Mouse (Mus musculus) granulocyte monocyte progenitor cell, adult 5-6 weeks (primary cell): Measurements from ENCODE around the gene Tab1. TPM values are rescaled to one million over a fixed set of nuclear protein-coding genes. Genes with fewer than 3 reads are reported as not detected.

Experiments used
- ATAC-seq: replicated peaks from 2 replicates; pipeline ENCODE4 v1.8.0; 2016; ENCODE audit warnings: mild to moderate bottlenecking, moderate TSS enrichment, inconsistent platforms; ENCODE audit not compliant: poor library complexity, severe bottlenecking
- total RNA-seq, 2 experiments: library from RNA; stranded (forward) in 1 of 2; stranded (reverse) in 1 of 2; fragments of 200-712, 200-1000 nt in 1 of 2; fragments of >200 nt in 1 of 2; fragmentation: Nextera tagmentation in 1 of 2; gene quantifications; 2 replicates each; pipeline ENCODE4 v1.2.3; 2014 to 2017

Tab1 gene
- total RNA-seq, 2 experiments from 2014 or later, result 21.3 to 22.3 TPM

DNA sequence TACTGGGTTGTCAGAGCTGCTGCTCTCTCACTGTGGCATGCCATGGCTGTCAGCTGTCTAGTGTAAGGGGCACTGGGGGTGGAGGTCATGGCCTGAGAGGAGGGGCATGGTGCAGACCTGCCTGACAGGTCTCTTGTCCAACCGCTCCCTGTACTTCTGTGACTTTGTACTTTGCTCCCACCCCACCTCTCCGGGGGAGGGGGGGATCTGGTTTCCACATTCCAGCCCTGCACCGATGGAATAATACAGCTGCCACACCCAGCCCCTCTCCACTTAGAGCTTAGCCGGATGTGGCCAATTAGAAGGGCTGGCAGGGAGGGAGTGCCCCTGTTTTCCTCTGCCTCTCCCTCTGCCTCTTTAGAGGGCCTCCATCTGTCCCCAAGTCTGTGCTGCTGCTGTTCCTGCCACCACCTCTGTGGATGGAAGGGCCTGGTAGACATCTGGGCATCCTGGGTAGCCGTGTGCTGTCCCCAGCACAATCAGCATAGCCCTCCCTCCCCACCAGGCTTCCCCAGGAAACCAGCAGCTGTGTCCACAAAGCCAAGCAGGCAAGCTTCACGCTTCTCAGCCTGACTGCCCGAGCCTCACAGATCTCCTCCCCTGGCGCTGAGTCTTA lies 26.5 kb downstream of the Tab1 start:
- no peak for ATAC-seq

DNA sequence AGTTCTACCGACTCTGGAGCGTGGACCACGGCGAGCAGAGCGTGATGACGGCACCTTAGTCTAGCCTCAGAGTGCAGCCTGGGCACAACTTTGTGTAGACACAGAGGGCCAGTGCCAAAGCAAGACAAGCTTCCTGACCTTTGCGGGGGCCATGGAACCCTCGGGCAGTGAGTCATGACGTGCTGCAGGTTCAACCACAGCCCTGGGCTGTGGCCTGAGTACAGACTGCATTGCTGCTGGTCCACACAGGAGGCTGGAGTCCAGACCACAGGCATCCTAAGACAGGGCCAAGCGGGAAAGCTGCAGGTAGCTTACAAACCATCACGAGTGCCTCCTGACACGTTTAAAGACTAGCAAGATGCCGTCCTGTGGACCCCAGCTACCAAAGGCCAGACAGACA lies 27.3 kb downstream of the Tab1 start:
- no peak for ATAC-seq

DNA sequence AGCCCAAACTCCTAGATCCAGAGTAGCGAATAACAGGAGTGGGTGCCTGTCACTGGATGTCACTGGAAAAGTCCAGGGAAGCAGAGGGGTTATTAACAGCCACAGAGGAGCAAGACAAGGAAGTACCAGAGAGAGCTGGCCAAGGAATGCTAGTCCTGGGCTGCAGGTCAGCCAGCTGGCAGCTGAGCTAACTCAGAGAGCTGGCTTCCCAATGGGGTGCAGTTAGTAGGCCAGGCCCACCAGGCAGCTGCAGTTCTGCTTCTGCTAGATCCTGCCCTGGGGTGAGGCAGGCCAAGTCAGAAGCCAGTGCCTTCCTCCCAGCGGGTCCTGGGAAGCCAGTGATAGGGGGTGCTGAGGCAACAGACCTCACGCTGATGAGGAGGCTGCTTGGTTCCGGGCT lies 27.8 kb downstream of the Tab1 start:
- no peak for ATAC-seq

DNA sequence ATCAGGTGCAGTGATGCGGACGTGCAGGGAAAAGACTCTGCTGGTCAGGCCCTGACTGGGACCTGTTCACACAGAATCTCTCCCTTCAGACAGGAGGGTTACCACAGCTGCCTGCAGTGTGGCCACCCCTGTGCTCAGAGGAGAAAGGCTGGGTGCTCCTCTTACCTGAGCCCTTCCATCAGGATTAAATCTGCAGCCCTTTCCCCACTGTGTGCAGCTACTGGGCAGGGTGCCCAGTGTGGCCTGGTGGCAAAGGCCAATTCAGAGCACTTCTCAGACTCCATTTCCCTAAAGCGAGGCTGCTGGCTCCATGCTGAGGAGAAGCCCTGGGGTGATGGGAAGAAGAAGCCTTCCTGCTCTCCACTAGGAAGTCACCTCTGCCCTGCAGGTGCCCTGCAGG lies 28.3 kb downstream of the Tab1 start:
- no peak for ATAC-seq

DNA sequence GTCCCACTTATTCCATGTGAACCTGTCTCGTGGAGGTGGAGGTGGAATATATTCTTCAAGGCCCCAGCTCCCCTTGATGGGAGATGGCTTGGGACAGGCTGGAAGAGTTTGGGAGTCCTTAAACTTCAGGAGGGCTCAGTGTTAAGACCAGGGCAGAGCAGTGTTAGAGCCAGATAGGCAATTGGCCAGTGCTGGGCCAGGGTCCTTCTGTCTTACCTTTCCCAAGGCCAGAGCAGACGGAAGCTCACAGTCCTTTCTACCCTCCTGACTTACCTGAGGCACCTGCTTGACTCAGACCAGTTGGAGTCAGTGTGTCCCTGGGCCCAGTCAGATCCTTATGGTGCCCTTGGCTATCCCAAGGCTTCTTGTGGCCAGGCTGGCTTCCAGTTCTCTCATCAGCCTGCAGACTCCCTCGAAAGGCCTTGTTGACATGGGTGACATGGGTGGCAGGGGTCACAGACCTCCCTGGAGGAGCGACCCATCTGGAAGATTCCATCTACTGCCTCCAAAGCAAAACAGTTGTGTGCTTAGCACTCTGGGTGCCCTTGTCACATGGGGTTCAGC lies 29.6 kb downstream of the Tab1 start:
- no peak for ATAC-seq

DNA sequence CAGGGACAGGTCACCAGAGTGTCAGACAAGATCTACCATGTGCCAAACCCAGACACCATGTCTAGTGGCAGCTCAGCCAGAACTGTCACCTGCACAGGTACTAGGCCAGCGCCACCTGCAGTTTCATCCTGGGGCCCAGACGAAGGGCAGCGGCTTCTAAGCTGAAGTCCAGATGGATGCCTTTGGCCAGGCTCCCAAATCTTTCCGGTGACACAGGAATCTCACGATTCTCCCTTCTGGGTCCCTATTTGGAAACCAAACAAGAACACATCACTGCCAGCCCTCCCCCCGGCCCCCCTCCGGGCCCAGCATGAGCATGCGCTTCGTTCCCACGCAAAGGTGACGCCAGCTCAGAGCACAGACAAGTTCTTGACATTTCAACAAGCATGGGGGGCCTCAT lies 30.3 kb downstream of the Tab1 start:
- ATAC-seq, result no peak

DNA sequence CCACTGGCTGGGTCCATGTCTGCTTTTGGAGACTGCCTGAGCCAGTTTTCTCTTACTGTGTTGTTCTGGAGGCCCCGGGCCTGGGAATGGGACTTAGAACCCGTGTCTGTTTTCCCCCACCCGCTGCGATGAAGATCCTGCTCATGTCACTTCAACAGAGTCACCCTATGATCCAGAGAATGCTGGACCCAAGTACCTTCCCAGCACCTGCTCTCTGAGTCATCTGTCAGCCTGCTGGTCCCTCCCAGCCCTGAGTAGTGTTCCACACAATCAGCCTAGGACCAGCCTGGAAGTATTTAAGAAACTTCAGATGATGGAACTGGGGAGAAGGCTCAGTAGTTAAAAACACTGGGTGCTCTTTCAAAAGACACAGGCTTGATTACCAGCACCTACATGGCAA lies 30.8 kb downstream of the Tab1 start:
- no peak for ATAC-seq

DNA sequence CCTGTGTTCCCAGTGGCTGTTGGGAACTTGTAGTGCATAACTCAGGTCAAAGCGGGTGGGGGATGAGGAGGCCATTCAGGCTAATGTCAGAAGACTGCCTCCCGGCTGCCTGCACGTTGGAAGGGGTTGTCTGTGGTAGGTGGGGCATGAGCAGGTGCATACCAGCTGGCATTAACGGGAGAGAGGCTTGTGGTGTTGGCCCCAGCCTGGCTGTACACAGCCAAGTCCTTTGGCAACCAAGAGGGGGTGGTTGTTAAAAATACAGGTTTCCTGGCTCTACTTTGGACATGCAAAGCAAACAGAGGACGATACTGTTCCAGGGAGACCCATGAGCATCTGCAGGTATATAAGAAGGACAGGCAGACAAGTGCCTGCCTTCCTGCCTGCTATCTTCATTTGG lies 32.5 kb downstream of the Tab1 start:
- no peak for ATAC-seq

DNA sequence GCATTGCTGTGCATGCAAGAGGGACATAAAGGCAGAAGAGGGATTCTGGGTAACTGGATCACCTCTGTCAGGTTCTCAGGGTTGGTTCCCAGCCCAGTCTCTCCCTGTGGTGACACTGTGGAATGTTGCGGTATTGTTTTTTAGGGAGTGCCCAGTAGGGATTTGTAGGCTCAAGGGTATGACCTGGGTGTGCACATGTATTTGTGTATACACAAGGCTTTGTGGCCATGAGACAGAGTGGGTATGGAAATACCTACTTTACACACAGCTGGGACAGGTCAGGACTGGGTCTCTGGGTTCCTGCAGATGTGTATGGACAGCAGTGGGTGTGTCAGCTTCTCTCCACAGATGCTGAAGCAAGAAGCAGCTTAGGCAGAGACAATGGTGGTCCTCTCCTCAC lies 36.6 kb downstream of the Tab1 start:
- ATAC-seq, result no peak

DNA sequence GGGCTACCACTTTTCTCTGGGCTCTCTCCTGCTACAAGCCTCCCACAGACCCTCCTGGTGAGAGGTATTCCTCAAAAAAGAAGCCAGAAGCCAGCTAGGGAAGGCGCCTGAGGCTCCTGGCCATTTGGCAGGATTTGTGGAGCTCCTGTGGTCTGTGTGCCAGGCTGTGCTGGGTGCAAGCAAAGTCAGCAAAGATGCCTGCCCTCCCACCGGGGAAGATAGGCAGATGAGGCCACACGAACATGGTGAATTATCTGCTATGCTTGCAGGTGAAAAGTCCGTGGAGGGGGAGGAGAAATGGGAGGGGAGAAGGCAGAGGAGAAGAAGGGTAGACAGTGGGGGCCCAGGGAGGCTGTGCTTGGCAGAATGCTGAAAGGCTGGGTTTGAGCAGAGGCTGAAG lies 37.4 kb downstream of the Tab1 start:
- ATAC-seq, result no peak

DNA sequence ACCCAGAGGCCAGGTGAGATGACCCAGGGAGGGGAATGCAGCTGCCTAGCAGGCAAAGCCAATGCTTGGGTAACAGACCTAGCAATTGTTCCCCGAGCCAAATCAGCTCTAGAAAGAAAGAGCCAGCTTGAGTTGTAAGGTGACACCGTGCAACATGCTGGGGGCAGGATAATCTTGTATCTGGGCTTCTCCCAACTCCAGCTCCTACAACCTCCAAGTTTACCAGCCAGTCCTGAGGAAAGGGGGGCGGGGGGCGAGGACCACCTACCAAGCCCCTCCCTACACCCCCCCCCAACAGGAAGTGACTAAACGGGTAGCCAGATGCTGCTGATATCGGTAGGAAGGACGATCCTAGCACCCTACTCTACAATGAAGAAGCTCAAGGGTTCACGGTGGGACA lies 38.4 kb downstream of the Tab1 start:
- no peak for ATAC-seq

DNA sequence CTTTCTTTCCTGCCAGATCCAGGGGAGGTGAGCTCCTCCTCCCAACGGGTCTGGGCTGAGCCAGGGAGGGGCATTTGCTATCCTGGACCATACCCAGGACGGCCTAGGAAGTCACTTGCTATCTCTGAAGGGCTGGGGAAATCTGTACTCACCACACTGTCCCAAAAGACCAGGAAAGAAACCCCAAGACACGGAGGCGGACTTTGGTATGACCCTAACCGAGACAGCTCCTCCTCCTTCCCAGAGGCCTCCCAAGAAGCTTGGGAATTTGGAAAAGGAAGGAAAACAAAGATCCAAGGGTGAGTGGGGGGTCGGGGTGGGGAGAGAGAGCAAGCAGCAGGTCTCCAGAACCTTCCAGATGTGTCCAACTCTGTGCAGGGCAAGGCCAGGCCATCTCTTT lies 38.9 kb downstream of the Tab1 start:
- ATAC-seq, result no peak

DNA sequence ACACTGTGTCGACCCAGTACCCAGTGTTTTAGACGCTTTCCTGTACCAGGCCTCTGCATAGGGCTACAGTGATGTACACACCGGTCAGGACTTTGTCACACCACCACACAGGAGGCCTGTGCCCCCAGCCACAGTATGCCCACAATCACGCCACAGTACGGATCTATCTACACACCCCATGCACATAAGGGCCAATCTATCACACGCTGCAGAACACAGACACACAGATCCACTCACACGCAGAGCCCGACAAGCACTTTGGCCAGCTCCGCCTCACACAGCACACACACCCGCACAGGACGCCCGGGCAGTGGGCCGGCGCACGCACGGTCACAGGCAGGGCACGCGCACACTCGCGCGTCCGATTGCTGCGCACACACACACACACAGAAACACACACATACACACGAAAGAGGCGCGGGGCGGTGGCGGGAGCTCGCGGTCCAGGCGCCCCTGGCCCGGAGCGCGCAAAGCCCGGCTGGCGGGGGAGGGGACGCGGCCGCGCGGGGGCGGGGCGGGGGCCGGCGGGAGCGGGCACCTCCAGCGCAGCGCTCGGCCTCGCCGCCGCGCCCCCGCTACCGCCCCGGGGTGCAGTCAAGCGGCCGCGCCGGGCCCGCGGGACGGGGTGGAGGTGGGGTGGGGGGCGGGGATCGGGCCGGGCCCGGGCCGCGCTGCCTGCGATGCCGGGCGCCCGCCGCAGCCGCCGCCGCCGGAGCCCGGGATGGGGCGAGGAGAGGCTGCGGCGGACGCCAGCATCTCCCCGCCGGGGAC lies 40.3 kb downstream of the Tab1 start, which contains the start of gene Mgat3:
TSS of gene Mgat3 (plus strand) at position 721 of the 771 bp plus-strand sequence.
- peak; percentile 35 for ATAC-seq

DNA sequence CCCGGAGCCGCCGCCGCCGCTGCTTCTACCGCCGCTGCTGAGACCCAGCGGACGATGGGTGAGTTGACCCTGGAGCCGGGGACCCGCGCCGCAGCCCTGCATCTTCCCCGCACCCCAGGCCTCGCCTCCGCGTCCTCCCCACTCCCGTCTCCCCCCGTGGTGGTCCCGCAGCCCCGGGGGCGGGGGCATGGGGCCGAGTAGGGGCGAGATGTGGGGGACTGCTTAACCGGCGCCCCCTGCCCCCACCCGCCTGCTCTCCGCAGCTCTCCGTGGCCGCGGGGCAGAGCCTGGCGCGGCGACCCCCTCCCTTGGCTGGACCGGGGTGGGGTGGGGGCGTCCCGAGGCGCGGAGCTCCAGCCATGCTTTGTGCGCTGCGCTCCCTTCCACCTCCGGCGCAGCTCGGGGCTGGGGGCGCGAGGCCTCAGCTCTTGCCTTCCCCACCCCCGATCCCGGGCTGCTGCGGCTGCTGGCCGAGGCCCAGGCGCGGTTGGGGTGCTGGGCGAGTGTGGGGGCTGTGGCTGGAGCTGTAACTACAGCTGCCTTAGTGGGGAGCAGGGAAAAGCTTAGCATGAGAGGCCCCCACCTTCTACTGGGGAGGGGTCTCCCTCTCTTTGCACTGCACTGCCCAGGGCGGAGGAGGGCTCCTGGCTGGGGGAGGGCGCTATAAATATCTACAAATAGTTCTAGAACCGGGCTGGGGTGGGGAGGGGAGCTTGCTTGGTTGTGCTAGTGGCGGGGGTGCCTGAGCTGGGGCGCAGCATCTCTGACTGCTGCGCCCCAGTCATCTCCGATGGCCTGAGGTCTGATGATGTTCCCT lies 41.1 kb downstream of the Tab1 start:
- no peak for ATAC-seq

DNA sequence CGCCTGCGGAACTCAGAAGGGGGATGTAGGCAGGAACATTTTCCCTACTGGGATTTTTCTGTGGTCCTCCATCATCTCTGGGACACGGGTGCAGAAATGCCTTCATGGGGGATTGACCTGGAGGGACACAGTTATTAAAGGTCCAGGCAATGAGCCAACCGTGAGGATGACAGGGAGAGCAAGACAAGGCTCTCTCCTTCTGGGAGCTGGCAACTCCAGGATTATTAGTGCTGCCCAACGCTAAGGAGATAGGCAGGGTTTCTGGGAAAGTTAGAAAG lies 41.6 kb downstream of the Tab1 start:
- ATAC-seq, result no peak

DNA sequence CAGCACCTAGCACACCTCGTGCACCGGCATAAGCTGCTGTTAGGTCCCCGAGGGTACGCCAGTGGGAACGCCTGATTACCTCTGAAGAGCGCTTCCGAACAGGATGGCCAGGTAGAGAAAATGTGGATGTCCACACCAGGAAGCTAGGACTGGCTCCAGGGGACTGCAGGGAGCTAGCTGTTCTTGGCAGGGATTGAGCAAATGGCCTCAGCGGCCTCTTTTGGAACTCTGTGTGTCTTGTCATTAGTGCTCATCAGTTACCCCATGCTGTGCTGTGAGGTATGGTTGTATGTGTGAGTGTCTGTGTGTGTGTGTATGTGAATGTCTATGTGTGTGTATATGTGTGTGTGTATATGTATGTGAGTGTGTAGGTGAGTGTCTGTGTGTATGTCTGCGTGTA lies 42.4 kb downstream of the Tab1 start:
- no peak for ATAC-seq

DNA sequence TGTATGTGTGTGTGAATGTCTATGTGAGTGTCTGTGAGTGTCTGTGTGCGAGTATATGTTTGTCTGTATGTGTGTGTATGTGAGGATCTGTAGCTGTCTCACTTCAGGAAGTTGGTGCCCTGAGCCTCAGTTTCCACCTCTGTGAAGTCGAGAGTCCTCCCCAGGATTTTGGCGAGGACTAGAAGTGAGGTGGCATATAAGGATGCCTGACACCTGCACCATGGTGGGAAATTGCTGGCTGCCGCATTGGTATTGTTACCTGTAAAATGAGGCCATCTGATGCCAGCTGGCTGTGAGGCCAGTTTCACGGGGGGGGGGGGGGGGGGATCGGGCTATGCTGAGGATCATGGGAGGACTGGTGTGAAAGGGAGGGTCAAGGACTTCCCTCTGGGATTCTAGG lies 42.8 kb downstream of the Tab1 start:
- no peak for ATAC-seq

DNA sequence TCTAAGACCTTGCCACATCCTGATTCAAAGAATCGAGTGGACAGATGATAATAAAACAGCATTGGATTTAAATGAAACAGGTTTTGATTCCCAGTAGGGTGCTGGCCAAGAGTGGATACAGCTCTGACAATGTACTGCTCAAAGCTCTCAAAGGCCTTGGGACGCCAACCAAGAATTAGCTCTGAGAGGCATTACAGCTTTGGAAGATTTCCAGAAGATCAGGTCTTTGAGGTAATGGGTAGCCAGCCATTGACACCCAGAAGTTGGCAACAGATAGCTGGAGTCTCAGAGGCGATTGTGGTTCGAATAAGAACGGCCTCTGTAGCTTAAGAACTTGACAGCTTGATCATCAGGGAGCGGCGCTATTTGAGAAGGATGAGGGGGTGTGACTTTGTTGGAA lies 48.6 kb downstream of the Tab1 start:
- no peak for ATAC-seq

DNA sequence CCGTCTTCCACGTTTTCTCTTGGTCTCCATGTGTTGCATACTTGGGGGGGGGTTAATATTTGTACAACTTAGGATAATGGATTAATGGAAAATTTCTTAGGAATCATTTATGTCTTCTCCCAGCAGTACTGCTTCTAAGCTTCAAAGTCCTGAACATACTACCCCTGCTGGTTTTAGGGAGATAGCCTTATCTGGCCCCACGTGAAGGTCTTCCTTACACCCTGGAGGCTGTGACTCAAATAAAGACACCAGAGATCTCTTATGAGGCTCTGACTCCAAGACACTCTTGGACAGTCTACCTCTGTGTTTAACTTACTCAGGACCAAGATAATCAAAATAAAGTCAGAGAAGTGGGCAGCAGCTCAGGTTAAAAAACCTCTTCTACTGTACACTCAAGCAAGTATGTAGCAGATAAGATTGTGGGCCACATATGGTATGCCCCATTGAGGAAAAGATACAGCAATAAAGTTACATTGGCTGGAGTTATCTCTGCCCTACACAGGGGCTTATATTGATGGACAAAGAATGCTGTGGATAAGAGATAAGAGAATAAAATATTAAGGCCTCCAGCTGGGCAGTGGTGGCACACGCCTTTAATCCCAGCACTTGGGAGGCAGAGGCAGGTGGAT lies 49.3 kb downstream of the Tab1 start:
- ATAC-seq, result no peak

DNA sequence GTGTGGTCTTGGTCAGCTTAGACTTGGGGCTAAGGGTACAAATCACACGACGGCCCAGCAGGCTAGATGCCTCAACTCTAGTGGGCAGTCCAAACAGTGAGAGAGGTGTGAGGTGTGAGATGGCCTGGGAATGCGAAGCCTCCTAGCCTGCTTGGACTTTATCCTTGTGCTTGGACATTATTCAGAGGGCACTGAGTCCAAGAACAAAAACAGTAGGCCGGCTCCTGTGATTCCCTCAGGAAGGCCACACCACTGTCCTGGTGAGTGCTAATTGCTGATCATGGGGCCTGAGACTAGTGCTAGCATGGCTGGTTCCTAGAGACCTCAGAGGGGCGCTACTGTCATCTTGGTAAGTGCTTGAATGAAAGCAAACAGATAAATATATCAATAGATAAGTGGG lies 56.0 kb downstream of the Tab1 start:
- ATAC-seq, result no peak

DNA sequence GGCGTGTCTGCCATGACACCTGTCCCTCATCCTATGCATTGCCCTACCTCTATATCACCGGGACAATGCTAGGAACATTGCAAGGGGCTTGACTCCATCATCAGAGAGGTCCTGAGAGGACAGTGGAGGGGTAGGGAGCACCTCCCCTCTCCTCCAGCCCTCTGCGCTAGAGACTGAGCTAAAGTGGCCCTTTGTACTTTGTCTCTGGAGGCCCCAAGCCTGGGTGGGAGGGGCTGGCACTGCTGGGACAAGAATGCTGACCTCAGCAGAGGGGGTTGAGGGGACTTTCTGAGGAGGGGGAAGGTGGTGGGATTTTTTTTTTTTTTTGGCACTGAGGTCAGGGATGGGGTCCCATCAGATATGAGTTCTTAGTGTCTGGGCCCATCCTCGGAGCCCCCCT lies 57.1 kb downstream of the Tab1 start:
- no peak for ATAC-seq
